Mouse (Mus musculus) E14TG2a.4 (cell line): ENCODE results near the gene Fbp2.
"Not testable (repeated sequence)": the region's sequence is repeated elsewhere in the genome, so short reads cannot be mapped to it uniquely, and the experiment has no call there.

Experiments
- H3K27me3 ChIP-seq: 2 replicates; pipeline ENCODE4 v1.6.1; 2014; ENCODE audit warnings: low read length, control low read depth; ENCODE audit not compliant: insufficient read depth
- H3K36me3 ChIP-seq: 2 replicates; pipeline ENCODE4 v1.6.1; 2014; ENCODE audit warnings: low read length, control low read depth; ENCODE audit not compliant: insufficient read depth
- H3K4me1 ChIP-seq: replicated peaks from 2 replicates; pipeline ENCODE4 v1.6.1; 2014; ENCODE audit warnings: low read depth, low read length, control low read depth
- H3K4me3 ChIP-seq: replicated peaks from 2 replicates; pipeline ENCODE4 v1.5.1; 2014; ENCODE audit warnings: mild to moderate bottlenecking, low read length
- H3K9me3 ChIP-seq: 2 replicates; pipeline ENCODE4 v1.6.1; 2014; ENCODE audit warnings: low read length, control low read depth
- CTCF ChIP-seq: conservative IDR thresholded peaks from 2 replicates; pipeline ENCODE4 v1.5.1; 2014; ENCODE audit warnings: low read length
- NANOG ChIP-seq: IDR thresholded peaks from 2 replicates; pipeline ENCODE4 v1.6.1; 2014; ENCODE audit warnings: borderline replicate concordance, low read length, mixed read lengths
- POU5F1 ChIP-seq: IDR thresholded peaks from 2 replicates; pipeline ENCODE4 v1.6.1; 2014; ENCODE audit warnings: low read length, borderline replicate concordance

Fbp2 gene

GRCm38 (mm10) chr13:62856305-62856675 lies 1.9 kb downstream of the Fbp2 start:
- TF ChIP-seq NANOG, result no peak
- TF ChIP-seq CTCF, result peak; percentile 78
- Histone ChIP-seq H3K27me3 (peaks cover 9% of the 10 kb centered on the region), H3K4me3 (peak overlapping the region; percentile 57), H3K9me3 (no peaks in the 10 kb centered on the region), H3K4me1 (peaks cover 40% of the 10 kb centered on the region), H3K36me3 (no peaks in the 10 kb centered on the region)

- Histone ChIP-seq H3K4me3 (peak overlapping the region; percentile 57), H3K9me3 (no peaks in the 10 kb centered on the region), H3K36me3 (no peaks in the 10 kb centered on the region), H3K27me3 (peaks cover 9% of the 10 kb centered on the region), H3K4me1 (peaks cover 40% of the 10 kb centered on the region)
- TF ChIP-seq CTCF (no peak), POU5F1 (no peak), NANOG (no peak)
Observed at GRCm38 (mm10) chr13:62855396-62856304, 2.6 kb downstream of the Fbp2 start.

GRCm38 (mm10) chr13:62854666-62855065 lies 3.6 kb downstream of the Fbp2 start:
- no peaks in the 10 kb centered on the region for H3K9me3 ChIP-seq
- H3K4me3 ChIP-seq, result no peak overlapping the region
- no peaks in the 10 kb centered on the region for H3K36me3 ChIP-seq
- TF ChIP-seq CTCF (peak; percentile 100), POU5F1 (no peak)
- H3K4me1 ChIP-seq, result peaks cover 40% of the 10 kb centered on the region
- peaks cover 9% of the 10 kb centered on the region for H3K27me3 ChIP-seq

- H3K4me1 ChIP-seq, result peaks cover 7% of the 10 kb centered on the region
- H3K27me3 ChIP-seq, result no peaks in the 10 kb centered on the region
- H3K4me3 ChIP-seq, result no peak overlapping the region
- H3K36me3 ChIP-seq, result no peaks in the 10 kb centered on the region
- no peak for TF ChIP-seq CTCF
- no peak for TF ChIP-seq POU5F1
- TF ChIP-seq NANOG, result no peak
- H3K9me3 ChIP-seq, result no peaks in the 10 kb centered on the region
Observed at GRCm38 (mm10) chr13:62833341-62833740, 24.9 kb downstream of the Fbp2 start.

- Histone ChIP-seq H3K4me1 (peaks cover 7% of the 10 kb centered on the region), H3K36me3 (no peaks in the 10 kb centered on the region), H3K4me3 (no peak overlapping the region), H3K27me3 (no peaks in the 10 kb centered on the region), H3K9me3 (no peaks in the 10 kb centered on the region)
- TF ChIP-seq POU5F1 (no peak), CTCF (no peak), NANOG (no peak)
Observed at GRCm38 (mm10) chr13:62832239-62832638, 26.0 kb downstream of the Fbp2 start.

- not testable (repeated sequence) for H3K4me1 ChIP-seq, H3K4me3 ChIP-seq, H3K36me3 ChIP-seq
- peaks cover 11% of the 10 kb centered on the region; the same call in 1 of the 2 replicates for H3K27me3 ChIP-seq
- H3K9me3 ChIP-seq, result peaks cover 46% of the 10 kb centered on the region
Observed at GRCm38 (mm10) chr13:62815705-62816104, 42.5 kb downstream of the Fbp2 start.

- Histone ChIP-seq H3K9me3 (peaks cover 34% of the 10 kb centered on the region), H3K4me1 (no peaks in the 10 kb centered on the region), H3K27me3 (peaks cover 11% of the 10 kb centered on the region; the same call in 1 of the 2 replicates), H3K36me3 (no peaks in the 10 kb centered on the region), H3K4me3 (no peak overlapping the region; the same call in 1 of the 2 replicates)
- no peak for TF ChIP-seq NANOG
- TF ChIP-seq POU5F1, result no peak
- TF ChIP-seq CTCF, result no peak
Observed at GRCm38 (mm10) chr13:62812713-62813112, 45.5 kb downstream of the Fbp2 start.

- not testable (repeated sequence) for H3K9me3 ChIP-seq, H3K4me3 ChIP-seq, H3K36me3 ChIP-seq, H3K4me1 ChIP-seq
- H3K27me3 ChIP-seq, result peaks cover 11% of the 10 kb centered on the region; the same call in 1 of the 2 replicates
Observed at GRCm38 (mm10) chr13:62807981-62808380, 50.2 kb downstream of the Fbp2 start.
